Mouse (Mus musculus): Measurements from ENCODE around the gene Ift81.

DNA sequence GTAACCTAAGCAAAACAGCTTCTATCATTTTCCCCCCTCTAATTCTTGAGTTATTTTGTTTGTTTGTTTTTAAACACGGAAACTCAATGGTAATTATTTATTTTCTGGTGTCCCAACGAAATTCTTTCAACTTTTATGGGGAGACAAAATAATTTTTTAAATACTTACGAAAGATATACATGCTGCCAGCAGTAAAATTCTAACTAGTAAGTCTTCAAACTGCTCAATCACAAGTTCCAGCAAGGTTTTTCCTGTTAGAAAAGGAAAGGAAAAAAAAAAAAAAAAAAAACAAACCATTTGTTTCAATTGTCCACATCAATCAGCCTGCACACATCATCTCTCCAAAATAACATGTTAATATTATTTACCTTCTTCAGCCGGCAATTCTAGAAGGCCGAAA, 113.8 kb downstream of the Ift81 start:
- TF ChIP-seq POLR2AphosphoS5 (IDR thresholded peaks at IDR 0.05; ENCODE audit: insufficient replicate concordance, low read depth, low read length) = no peak
- no peak for TF ChIP-seq GATA1 (IDR thresholded peaks at IDR 0.05; ENCODE audit: borderline replicate concordance, low read length)
- TF ChIP-seq CTCF (IDR thresholded peaks at IDR 0.05; ENCODE audit: low read depth, low read length) = no peak

All from G1E (cell line).